Mouse (Mus musculus): ENCODE measurements around the gene Ccser2.
A peak's percentile ranks its signal among the peaks of the same experiment; 100 is the strongest.

Gene Ccser2

GRCm38 (mm10) chr14:36937080-36937878 is 31.3 kb downstream of the Ccser2 start:
- peak; percentile 42 for DNase-seq

DNA sequence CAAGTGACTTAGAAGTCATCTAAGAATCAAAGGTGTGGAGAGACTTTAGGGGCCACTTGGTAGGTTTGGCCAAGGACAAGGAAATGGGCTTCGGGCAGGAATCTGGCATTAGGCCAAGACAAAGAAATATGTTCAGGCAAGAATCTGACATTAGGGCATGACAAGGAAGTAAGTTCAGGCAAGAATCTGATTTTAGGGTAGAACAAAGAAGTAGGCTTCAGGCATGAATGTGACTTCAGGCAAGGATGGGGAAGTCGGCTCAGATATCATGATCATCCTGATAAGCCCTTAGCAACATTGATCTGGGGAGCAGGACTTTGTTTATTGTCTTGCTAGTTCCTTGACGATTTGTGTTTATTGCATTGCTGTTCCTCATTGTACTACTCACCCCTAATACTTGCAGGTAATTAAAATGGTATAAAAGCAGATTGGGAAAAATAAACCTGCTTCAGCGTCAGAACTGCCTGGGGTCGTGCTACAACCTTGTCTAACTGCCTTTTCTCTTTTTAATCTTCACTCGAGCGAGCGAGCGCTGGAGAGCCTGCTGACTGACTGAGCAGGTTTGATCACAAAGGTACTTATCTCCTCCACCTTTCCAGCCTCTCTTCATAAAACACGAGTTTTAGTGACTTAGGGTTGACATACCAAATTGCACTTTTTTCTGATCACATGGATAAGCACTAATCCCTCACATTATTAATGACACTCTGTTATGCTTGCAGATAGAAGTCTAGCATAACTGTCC is 35.8 kb downstream of the Ccser2 start:
- no peak for DNase-seq

DNA sequence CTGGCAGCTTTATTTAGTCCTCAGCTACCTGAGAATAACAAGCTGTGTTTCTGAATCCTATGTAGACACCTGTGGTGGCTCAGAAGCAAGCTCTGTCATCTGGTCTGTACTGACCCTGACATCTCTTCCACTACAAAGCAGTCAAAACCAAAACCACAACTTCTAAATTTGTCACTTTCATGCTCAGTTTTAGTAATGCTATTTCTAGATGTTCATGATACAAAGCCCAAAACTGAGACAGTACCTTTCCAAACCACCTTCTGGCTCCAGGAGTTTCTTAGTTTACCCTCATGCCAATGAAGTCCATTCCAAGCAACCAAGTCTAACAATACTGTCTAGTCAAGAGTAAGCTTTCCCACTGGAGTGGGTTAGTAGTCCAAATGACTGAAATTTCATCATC is 36.5 kb downstream of the Ccser2 start:
- no peak for DNase-seq

DNA sequence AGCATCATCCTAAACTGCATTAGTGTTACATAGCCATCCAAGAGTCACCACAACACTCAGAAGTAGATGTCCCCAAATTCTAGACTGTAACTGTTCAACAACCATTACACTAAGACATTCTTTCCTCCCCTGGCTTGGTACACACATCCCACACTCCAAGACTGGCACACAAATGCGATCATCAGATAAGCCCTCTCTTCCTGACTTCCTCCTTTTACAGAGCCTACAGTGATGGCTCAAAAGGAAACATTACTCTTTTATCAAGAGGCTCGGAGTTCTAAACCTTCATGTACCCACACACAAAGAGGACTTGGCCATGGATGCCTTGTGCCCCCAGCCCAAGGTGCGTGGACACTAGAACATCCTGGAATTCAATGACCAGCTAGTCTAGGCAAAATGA is 45.2 kb downstream of the Ccser2 start:
- no peak for DNase-seq

DNA sequence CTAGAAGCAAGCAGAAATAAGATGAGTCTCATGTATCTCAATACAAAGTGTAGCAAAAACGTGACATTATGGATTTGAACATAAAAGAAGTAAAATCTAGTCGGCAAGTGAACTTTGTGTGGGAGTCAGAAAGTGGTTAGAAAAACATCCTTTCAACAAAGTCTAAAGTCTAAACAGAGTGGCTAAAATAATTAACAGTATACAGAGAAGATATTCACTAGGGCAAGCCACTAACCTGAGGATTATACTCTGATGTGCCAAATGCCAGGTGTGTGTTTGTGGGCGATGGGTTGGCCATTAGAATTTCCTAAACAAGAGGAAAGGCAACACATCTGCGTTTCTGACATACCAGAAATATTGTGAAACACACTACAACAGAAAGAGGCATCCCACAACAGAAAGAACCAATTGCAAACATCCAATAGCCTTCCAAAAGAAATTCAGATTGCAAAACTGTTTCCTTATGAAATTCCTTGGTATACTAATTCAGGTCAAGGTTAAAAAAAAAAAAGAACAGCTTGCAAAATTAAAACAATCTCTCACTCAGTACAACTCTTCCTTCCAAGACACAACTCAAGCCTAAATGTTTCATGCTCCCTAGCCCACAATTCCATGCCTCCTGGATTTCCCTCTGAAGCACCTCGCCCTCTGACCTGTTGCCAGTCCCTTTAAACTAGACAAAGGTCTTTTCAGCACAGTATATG is 47.1 kb downstream of the Ccser2 start:
- no peak for DNase-seq

DNA sequence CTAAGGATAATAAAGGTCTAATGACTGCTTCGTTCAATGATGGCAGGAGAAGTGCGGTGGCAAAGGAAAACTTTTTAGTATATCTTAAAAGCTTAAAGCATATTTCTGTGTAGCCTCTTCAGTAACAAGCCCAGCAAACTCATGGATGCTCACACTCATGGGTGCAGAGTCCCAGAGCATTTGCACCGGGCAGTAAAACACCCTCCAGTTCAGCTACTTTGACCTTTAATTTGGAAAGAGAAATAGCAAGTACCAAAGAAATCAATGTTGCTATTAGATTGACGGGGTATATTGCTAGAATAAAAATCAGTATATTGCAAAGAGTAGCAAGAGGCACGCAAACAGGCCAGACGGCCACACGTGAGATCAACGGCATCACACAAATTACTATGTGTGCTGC is 48.7 kb downstream of the Ccser2 start:
- DNase-seq: no peak

DNA sequence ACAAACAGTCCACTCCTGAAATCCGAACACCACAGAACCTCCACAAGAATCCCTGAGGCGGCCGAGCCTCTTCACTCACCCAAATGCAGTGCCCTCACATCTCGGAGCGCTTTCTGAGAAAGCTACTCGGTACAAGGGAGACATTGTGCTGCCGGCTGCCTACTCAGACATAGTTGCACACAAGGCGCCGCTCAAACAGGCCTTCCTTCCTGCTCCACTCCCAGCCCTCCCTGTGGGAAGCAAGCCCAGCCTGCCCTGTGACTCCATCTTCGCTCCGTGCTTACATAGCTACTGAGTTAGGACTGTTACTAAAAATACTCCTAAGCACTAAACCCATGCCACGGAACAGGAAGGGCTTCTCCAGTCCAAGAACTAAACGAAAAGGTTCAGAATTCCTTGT is 49.4 kb downstream of the Ccser2 start:
- peak; percentile 58 for DNase-seq

DNA sequence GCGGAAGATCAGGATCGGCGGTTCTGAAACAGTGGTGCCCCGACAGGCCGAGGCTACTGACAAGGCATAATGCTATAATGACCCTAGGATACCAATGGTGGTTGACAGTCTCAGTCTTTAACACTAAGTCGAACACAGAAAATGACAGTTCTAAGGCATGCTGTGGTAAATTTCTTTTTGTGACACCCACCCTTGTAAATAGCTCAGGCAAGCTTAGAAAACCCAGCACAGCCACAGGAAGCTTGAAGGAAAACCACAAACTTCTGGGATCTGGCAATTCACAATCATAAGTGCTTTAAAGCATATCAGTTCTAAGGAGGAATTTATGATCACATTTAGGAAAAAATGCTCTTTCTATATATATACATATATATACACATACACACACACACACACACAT is 53.4 kb downstream of the Ccser2 start:
- no peak for DNase-seq

- DNase-seq: no peak
These were observed 54.0 kb downstream of the Ccser2 start for GRCm38 (mm10) chr14:36914473-36915005.

- no peak for DNase-seq
These were observed 56.8 kb downstream of the Ccser2 start for GRCm38 (mm10) chr14:36911738-36912137.

DNA sequence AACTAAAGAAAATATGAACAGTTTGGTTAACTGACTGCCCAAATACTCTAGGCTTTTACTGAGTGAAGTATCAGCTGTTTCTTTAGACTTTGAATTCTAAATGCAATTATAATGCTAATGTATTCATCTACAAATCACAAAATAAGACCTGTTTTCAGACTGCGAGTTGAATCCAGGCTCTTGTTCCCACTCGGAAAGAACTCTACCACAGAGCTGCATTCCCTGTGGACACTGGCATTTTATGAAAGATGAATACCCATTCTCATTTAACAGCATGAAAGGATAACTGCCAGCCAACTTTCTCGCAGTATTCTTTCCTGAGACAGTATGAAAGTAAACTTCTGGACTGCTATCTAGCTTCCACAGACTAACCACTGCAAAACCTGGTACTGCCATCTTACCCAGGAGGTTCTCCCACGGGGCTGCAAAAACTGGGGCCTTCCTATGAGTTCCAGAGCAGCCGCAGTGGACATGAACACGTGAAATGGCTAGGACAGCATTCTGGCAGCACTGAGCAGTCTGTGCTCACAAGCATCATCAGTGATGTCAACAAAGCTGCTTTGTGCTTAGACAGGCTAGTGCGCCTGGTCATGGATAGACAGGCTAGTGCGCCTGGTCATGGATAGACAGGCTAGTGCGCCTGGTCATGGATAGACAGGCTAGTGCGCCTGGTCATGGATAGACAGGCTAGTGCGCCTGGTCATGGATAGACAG is 62.6 kb downstream of the Ccser2 start:
- DNase-seq: no peak

- DNase-seq: no peak
These were observed 64.4 kb downstream of the Ccser2 start for GRCm38 (mm10) chr14:36904206-36904605.

GRCm38 (mm10) chr14:36900883-36901282 is 67.7 kb downstream of the Ccser2 start:
- DNase-seq: no peak

- no peak for DNase-seq
These were observed 73.9 kb downstream of the Ccser2 start for GRCm38 (mm10) chr14:36894701-36895100.

- no peak for DNase-seq
These were observed 75.7 kb downstream of the Ccser2 start for GRCm38 (mm10) chr14:36892762-36893358.

DNA sequence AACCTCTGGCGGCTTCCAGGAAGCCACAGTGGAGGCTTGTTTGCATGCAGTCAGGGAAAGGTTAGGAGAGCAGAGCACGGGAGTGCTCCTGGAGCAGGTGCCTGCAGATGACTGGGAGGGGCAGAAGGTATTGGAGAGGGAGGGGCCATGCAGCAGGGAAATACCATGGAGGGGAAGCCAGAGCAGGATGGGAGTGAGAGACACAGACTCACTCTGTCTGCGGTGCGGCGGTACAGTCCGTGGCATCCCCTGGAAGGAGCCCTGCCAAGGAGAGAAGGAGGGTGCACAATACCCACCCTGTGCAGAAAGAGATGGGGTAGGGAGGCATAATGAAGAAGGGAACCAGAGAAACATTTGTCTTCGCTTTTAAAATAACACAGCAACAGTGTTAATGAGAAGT is 78.4 kb downstream of the Ccser2 start:
- DNase-seq: no peak

DNA sequence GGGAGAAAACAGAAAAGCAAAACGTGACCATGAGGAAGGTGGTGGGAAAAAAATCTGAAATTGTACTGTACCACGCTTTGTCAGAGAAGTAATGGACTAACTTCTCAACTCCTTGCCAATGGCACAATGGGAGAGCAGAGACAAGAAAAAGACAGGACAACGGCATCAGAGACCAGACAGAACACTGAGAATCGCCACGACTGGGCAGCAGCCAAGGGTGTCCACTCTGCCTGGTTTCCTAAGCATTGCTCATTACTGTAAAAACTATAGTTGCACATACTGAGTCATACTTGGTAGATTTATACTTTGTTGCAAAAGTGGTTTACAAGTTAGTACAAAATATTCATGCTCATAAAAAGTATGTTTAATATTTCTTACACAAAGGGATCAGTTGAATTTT is 82.9 kb downstream of the Ccser2 start:
- DNase-seq: no peak

GRCm38 (mm10) chr14:36885117-36885516 is 83.5 kb downstream of the Ccser2 start:
- DNase-seq: no peak

- DNase-seq: no peak
These were observed 85.0 kb downstream of the Ccser2 start for GRCm38 (mm10) chr14:36883576-36883975.

- no peak for DNase-seq
These were observed 98.3 kb downstream of the Ccser2 start for GRCm38 (mm10) chr14:36870257-36870656.

DNA sequence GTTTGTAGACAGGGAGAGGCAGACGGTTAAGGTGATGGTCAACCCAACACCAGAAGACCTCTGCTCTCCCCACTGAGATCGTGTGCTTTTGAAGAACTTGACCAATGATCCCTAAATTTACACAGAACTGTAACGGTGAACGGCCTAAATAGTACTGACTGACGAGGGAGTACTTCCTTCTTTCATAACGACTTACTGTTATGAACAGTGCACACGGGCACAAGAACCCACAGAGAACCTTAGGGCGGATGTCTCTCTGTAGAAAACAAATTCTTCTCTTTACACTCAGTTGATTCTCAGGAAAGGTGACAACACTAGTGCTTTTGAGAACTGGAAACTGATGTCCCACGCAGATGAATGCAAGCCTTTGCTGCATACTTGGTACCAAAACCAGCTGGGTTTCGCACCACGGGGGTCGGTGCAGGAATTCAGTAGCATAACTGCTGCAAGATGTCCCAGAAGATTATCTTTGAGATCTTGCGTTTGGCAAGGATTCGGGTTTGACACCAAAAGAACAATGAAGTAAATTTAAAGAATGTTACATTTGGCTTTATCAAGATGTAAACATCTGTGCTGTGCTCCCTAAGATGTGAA is 99.7 kb downstream of the Ccser2 start:
- DNase-seq: no peak

Measured in cerebellum, adult 9-10 months (tissue).